Mouse (Mus musculus) CD4-positive helper T cell, adult 2 months (primary cell): ENCODE data around the gene Efcab9.
A peak's percentile ranks its signal among the peaks of the same experiment; 100 is the strongest.

Experiments
- DNase-seq: peaks from one replicate; pipeline ENCODE4 v3.0.0-alpha.2; 2012; ENCODE audit warnings: low read depth, missing footprints, low spot score

Efcab9 gene

DNA sequence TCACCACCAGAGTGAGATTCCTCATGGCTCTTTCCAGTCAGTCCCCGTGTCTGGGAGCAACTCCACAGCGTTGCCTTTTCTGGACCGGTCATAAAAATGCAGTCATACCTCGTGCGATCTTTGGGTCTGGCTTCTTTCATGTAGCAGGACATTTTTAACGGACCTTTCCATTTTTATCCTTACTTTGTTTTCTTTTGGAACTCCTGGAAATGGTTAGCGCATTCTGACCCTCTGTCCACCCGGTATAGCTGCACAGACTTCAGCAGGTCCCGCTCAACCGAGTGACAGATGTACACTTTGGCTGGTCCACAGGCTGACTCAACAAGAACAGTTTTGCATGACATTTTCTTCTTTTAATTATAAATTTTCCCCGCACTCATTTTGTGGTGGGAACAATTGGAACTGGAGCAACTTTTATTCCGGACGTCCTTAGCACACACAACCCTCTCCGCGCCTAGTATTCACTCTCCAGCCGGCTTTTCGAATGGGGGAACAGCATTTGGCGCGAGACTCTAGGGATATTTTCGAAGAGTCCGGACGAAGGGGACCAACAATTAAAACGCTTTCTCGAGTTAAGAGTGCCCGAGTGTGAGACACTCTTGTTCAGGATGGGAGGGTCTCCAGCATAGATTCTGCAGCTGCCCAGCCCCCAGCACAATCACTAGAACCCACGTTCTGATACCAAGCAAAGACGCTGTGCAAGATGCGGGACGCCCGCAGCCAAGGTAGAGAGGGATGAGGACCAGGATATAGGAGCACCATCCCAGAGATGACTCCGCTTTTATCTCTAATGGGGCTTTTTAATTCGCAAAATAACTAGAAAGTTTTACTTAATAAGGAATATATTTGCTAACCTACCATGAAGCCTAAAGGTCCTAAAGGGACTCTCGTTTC, at the start of gene Efcab9:
TSS of gene Efcab9 (minus strand) at position 211 of the 894 bp plus-strand sequence.
- no peak for DNase-seq

DNA sequence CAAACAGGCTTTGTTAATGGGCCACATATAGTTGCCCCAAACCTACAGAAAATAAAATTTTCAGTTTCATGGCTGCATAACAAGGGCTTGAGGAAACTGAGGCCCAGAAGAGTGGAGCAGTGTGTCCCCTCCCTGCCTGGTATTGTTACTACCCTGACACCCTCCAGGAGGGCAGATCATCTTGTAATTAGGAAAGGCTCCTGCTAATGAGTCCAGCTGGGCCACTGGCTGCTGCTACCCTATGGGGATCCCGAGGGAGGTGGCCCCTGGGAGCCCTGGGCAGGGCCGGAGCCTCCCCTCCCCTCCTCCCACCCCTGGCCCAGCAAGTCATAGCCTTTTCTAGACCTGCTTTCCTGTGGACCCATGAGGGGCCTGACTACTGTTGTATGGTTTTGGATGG, 49.1 kb upstream of the Efcab9 start:
- DNase-seq: no peak

DNA sequence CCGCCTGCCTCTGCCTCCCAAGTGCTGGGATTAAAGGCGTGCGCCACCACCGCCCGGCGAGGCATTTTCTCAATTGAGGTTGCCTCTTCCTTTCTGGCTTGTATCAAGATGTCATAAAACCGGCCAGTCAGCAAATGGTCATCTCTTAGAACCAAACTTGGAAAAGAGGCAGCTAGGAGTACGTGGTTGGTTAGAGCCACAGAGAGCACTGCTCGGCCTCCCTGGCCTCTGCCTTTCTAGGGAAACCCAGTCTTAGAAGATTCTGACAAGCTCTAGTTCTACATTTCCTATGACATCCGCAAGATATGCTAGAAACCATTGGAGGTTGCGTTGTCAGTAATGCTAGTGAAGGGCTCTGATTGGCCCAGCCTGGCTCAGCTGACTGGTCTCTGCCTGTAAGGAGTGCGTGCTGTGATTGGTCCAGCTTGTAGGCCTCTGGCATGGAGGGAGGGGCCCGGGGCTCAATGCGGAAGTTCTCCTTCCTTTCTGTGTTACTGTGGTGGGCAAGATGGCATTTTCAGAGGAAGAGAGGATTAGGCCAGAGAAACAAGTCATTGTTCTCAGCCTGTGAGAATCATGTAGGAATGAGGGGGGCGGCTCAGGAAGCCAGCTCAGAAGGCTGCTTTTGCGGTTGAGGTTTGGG, 48.5 kb upstream of the Efcab9 start:
- DNase-seq: peak; percentile 88

DNA sequence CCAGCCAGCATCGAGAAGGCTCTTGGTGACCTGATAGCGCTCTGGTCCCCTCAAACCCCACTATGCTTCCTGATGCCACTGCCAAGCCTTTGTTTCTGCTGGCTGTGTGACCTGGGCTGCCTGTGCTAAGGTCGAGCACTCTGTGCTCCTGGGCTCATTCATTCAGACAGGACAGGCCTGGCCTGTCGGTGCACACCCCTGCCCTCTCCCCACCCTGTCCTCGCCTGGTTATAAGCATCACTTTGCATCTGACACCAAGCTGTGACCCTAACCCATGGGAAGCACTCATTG, 44.8 kb upstream of the Efcab9 start:
- no peak for DNase-seq

DNA sequence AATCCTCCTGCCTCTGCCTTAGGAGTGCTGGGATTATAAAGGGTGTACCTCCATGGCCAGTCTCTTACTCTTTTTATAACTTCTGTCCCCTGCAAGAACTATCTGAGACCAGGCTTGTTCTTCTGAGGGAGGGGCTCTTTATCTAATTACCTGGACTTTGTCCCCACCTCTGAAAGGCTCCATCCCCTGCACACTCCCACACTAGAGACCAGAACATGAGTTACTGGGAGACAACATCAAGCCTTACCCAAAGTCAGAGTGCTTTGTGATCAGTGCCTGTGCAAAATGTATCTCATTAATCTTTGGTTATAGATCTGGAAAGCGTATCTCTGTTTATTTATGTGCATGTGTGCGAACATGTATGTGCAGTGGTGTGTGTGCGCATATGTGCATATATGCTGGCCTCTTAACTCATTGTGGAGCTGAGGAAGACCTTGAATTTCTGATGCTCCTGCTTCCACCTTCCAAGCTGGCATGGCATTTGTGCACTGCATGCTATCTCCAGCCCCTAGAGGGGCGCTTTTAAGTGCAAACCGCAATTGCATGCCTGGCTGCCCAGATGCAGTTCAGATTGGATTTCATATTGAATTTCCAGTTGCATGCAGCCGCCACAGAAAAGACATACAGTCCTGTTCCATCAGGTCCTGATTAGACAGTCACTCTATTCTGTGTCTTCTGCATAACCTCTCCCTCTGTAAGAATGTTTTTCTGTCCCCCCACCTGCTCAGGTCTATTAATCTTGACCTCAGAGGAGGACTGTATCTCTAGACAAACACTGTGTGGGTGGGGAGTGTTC, 44.3 kb upstream of the Efcab9 start:
- DNase-seq: no peak

DNA sequence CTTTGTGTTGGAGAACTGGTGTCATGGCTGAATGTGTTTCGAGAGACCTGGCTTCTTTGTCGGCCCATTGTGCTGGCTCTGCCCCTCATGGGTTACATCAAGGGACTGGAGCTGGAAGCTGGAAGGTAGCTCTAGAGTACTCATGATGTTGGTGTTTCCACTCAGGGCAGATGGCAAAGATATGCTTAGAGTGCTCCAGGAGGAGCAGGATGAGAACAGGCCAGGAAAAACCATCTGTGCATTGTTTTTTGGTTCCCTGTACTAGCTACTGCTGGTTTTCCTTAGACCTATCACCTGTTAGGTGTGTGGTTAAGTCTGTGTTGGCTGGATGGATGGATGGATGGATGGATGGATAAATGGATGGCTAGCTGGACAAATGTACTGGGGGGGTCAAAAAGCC, 41.8 kb upstream of the Efcab9 start:
- DNase-seq: no peak

DNA sequence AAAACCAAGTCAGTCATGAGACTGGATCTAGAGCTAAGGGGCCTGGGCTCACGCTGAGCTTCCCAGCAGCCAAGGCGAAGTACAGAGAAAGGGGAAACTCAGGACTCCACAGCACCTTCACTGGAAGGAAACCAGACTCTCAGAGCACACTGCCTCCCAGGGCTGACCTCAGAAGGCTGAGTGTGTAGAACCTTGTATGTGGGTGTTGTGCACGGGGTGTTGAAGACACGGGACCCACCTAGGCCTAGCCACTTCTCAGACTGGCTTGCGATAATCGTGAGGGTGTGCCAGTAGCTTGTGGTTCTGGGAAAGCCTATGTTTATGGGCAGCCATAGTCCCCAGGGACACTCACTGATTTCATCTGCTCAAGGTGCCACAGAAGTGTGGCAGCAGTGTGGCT, 39.2 kb upstream of the Efcab9 start:
- DNase-seq: no peak

DNA sequence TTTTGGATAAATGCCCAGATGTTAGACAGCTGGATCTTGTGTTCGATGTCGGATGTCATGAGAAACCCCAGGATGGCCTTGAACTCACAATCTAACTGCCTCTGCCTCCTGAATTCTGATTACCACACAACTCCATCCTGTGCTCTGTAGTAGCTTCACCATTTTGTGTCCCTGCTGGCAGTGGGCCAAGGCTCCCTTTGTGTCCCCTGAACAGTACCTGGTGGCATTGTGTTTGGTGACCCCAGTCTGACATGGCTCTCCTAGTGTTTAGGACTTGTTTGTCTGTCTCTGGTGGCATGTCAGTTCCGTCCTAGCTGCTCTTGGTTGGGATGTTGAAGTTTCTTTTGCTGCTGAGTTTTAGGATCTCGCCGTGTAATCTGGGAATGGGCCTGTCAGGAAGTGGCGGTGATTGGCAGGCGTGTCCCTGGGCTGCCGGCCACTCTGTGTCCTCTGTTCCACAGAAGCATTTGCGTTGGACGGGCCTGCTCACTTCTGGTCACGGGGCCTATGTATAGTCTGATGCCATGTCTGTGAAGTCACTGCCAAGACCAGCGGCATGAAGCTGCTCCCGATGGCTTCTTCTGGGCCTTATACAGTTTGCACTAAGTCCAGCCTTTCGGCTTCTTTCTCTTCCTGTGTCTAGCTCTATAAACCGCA, 36.9 kb upstream of the Efcab9 start:
- DNase-seq: no peak

DNA sequence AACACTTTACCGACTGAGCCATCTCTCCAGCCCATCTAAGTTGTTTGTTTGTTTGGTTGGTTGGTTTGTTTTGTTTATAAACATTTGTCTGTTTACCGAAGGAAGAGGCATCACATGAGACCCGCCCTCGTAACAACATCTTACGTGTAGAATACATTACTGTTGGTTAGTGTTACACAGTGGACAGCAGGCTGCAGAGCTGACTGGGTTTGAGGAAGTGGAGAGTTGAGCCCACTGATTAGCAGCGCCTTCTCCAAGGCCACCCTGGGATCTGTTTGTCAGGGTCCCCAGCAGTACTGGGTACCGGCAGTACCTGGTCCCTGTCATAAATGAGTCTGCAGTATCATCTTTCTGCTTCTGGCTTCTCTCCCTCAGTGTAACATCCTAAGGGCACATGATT, 36.2 kb upstream of the Efcab9 start:
- no peak for DNase-seq

DNA sequence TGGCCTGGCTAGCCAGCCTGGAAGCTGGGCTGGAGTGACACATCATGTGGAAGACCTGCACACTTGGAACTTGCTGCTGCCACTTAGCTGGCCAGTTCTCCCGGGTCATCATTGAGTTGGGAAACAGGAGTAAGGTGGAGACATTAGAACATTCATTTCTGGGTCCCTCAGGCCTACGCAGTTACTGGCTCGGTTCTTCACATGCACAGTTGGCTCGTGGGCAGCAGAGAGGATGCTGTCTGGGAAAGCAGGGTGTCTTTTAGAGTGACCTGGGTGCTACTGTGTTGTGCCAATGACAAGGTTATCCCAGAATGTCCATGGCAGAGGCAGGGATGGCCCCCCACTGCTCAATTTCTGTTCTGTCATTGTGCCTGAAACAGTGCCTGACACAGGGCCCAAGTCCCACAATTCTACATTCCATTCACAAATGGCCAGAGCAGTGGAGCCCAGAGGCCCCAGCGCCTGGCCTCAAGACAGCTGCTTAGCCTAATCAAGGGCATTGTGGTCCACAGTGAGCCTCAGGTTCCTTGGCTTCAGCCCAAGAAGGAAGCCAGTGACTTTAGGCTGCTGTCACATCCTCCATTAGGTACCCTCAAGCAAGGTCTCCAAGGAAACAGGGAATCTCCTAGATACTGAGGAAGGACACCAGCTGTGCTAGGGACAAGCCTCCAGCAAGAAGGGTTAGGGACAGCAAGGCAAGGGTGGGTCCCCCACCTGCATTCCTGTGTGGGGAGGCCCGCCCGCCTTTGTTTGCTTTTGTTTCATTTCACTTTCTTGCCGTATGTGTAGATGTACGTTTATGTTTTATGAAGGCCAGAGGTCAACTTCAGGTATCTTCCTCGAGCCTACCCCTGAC, 35.3 kb upstream of the Efcab9 start:
- DNase-seq: no peak

DNA sequence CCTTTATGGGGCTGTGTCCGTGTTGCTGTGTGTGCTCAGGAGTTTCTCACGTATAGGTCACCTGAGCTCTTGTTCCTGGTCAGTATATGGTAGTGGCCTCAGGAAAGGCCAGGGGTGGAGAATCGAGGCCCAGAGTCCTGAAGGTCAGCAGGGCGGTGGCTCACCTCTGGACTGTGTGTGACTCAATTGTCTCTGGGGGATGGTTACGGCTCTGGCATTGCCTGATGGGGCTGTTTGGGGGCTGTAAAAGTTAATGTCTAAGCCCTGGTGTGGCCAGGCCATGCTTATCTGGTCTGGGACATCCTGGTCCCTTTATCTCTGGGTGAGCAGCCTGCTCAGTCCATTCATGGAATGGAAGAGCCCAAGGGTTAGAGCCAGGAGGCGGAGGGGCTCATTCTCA, 34.3 kb upstream of the Efcab9 start:
- no peak for DNase-seq

DNA sequence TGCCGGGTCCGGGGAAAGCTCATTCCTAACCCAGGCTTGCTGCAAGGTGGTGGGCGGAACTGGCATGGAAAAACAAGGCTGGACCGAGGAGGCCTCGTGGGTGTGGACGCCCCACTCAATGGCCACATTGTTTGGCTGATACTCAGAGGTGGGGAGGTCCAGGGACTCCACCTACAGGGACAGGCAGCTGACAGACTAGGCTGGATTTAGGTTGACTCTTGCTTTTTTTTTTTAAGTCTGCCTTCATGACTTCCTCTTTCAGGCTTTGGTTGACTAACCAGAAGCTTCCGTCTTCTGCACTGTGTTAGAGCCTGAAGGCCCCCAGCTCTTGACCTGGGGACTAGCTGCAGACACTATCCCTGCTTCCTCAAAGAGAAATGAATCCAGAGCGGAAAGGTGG, 33.2 kb upstream of the Efcab9 start:
- peak; percentile 45 for DNase-seq

DNA sequence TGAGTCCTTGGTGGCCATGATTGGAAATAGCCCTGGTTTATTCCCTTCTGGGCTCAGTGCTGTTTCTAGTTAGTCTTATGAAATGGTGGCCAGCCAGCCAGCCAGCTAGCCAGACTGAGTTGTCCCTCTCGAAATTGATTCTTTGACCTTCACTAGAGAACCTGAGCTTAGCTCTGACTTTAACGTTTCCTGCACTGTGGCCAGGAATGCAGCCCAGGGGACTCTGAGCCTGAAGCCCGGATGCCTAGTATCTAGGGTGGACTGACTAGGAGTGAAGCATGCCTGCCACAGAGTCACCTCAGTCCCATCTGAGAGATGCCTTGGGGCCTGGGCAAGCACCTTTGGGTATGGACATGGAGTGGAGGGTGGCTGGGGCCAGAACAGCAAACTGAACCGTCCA, 32.7 kb upstream of the Efcab9 start:
- DNase-seq: no peak

DNA sequence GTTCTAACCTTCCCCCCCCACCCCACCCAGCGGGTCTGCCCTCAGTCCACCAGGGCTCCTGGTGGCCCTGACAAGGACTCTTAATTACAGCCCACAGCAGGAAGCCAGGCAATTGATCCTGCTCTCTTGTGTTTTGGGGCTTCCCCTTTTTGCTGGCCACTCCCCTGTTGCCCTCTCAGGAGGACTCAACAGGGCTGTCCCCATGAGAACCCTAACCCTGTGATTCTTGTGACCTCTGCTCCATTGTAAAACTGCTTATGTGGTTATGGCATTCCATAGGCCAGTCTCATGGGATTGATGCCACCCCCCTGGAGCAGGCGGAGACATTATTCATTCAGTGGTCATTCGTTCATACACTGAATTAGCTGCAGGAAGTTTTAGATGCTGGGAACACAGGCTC, 31.8 kb upstream of the Efcab9 start:
- peak; percentile 37 for DNase-seq

DNA sequence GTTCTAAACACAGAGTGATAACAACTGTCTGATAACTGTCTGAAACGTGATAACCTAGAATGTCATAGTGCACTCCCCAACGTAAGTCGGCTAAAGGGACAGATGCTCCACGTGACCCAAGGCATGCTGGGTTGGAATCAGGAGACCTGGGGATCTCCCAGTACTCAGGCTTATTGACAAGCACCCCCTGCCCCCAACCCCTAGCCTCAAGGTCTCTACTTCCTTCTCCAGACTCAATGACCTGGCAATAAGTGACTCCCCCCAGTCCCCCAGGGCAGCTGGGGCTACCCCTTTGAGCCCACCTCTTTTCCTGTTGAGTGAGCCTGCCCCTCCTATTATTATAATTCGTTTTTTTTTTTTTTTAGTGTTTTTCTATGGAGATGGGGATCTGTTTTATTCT, 30.8 kb upstream of the Efcab9 start:
- no peak for DNase-seq

DNA sequence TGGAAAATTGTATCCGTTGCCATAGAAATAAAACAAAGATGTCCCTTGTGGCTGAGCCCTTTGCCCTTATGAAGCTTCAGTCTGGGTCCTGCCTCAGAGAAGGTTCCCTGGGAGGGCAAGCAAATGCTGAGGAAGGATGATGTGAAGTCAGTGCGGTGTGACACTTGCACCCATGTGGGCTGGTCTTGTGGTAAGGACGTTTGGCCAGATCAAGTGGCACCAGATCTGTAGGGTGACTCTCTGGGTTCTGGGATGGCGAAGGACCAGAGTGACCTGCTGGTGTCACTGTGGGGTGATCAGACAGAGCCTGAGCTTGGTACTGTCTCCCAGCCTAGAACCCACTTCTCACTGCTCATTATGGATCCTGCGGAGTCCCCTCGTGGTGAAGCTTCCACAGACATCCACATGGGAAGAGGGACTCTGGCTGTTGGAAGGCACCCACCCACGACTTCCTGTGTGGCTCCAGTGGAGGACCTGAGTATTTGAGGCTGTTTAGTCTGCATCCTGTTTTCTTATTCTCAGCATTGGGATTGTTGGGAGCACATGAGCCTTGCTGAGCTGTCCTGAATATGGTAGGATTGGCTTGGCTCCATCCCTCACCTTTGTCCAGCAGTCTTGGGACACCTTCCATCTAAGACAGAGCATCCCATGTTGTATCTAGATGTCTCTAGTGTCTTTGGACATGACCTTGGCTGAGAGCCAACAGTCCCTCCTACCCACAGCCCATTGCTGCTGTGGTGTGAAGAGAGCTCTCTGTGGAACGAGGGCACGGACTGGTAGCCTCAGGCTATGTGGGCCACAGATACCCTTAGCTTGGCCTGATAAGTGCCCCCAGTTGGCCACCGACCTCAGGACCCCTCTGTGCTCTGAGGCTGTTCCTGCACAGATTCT, 29.8 kb upstream of the Efcab9 start:
- peak; percentile 72 for DNase-seq

DNA sequence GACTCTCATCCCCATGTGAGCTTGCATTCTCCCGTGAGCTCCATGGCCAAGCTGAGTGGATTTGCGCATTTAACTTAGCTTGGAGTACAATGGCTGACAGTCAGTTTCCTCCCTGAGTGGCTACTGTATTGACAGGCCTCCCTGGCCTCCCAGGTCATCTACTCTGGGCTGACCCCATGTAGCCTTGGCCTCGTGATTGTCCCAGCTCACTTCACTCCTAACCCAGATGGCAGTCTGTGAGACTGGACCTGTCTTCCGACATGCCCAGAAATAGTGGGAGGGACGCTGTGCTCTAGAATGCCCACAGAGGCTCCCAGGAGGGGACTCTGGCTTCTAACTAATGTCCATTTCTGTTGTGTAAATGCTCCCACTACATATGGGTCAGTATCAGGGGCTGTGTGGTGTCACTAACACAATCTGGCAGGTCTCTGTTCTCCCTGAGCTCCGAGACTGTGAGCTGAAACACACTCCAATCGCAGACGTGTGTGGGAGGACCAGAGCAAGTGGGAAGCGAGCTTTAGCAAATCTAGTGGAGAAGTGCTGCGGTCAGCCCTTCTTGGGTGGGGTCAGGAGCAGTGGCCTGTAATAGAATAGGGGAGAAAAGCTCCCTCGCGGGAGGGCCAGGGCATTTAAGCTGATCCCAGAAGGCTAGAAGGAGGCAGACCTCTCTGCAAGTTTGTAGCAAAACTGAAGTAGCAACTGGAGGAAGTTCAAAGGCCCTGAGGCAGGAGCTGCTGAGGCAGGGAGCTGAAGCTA, 28.3 kb upstream of the Efcab9 start:
- no peak for DNase-seq

DNA sequence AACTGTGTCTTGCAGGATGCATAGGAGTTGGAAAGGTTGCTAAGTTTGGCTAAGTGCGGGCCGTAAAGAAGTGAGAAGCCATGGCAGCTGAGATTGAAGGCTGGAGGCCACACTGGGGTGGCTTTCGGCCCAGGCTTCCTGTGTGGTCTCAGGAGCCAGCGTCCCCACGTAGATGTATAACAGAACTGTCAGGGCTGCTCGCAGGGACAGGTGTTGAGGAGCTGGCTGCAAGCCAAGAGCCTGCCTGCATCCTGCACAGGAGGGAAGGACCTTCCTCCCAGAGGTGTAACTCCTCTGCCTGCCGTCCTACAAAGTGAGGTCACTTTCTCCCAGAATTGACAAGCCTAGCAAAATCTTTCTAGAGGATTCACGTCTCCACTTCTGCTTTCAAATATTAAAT, 26.8 kb upstream of the Efcab9 start:
- DNase-seq: peak; percentile 58

DNA sequence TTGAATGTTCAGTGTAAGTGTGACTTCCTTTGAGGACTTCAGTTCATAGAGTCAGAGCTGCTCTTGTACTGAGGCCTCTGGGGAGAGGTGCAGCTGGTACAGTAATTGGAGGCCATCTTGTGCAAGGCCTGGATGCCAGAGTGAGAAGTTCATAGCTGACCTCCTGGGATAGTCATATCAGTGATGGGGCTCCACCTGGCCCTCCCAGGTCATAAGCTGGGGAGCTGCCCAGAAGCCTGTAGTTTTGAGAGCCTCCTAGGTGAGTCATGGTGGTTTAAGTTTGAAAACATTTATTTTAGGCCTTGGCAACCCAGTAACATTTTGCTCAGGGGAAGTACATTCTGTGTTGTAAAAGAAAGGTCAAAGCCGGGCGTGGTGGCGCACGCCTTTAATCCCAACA, 26.1 kb upstream of the Efcab9 start:
- peak; percentile 59 for DNase-seq
